Mouse (Mus musculus): Measurements from ENCODE around the gene Ube2l3. TPM values are rescaled to one million over a fixed set of nuclear protein-coding genes. Genes with fewer than 3 reads are reported as not detected.
"Not testable (repeated sequence)": the region's sequence is repeated elsewhere in the genome, so short reads cannot be mapped to it uniquely, and the experiment has no call there.

Gene Ube2l3
- polyA plus RNA-seq, 1 experiment from 2014 or later = 200 TPM

DNA sequence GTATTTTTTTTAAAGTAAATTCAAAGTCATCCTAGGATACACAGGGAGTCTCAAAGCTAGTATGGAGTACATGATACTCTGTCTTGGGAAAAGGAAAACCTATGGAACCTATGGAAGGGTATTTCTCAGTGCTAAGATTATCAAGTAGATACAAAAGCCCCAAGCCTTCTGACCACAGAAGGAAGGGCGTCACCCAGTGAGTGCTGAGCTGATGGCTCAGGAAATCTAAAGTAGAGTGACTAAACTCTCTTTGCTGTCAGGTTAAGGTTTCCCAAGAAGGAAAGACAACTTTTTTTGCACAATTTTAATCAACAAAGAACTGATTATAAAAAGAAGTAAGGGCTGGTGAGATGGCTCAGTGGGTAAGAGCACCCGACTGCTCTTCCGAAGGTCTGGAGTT is 22.7 kb downstream of the Ube2l3 start:
- H3K36me3 ChIP-seq (ENCODE audit: insufficient read depth, low read length) = no peaks in the 10 kb centered on the region; the same call in 1 of the 2 replicates
- no peaks in the 10 kb centered on the region; the same call in 1 of the 2 replicates for H3K4me1 ChIP-seq (ENCODE audit: insufficient read depth, low read depth, low read length)
- H3K4me2 ChIP-seq (replicated peaks; ENCODE audit: low read depth, low read length) = no peak overlapping the region
- DNase-seq (ENCODE audit: low spot score) (no peak), ATAC-seq (no peak)
- no peak overlapping the region for H3K4me3 ChIP-seq (ENCODE audit: low read depth, low read length)
- 89% methylated on average over 3 of the region's 3 CpGs for WGBS
- no peaks in the 10 kb centered on the region for H3K27me3 ChIP-seq (replicated peaks; ENCODE audit: insufficient read depth, low read length)
- H3K9me3 ChIP-seq (ENCODE audit: low read length) = no peaks in the 10 kb centered on the region
- H3K9ac ChIP-seq (replicated peaks; ENCODE audit: low read depth) = no peak overlapping the region
- no peak overlapping the region for H3K27ac ChIP-seq (ENCODE audit: low read length)
- TF ChIP-seq EP300 (IDR thresholded peaks at IDR 0.05) (no peak), CTCF (IDR thresholded peaks at IDR 0.05) (no peak)

GRCm38 (mm10) chr16:17177623-17178170 is 24.8 kb downstream of the Ube2l3 start:
- no peak for ATAC-seq
- H3K36me3 ChIP-seq (ENCODE audit: insufficient read depth, low read length) = peaks cover 9% of the 10 kb centered on the region; the same call in 1 of the 2 replicates

GRCm38 (mm10) chr16:17175765-17176164 is 26.7 kb downstream of the Ube2l3 start:
- no peaks in the 10 kb centered on the region for H3K9me3 ChIP-seq (ENCODE audit: low read length)
- DNase-seq (ENCODE audit: low spot score) (no peak), ATAC-seq (no peak)
- no peak overlapping the region for H3K4me2 ChIP-seq (replicated peaks; ENCODE audit: low read depth, low read length)
- 89% methylated on average over 2 of the region's 2 CpGs for WGBS
- no peak overlapping the region for H3K4me3 ChIP-seq (ENCODE audit: low read depth, low read length)
- TF ChIP-seq CTCF (IDR thresholded peaks at IDR 0.05) = no peak
- TF ChIP-seq EP300 (IDR thresholded peaks at IDR 0.05) = no peak
- no peaks in the 10 kb centered on the region for H3K4me1 ChIP-seq (ENCODE audit: insufficient read depth, low read depth, low read length)
- no peak overlapping the region for H3K27ac ChIP-seq (ENCODE audit: low read length)
- H3K27me3 ChIP-seq (replicated peaks; ENCODE audit: insufficient read depth, low read length) = no peaks in the 10 kb centered on the region
- peaks cover 16% of the 10 kb centered on the region for H3K36me3 ChIP-seq (ENCODE audit: insufficient read depth, low read length)
- H3K9ac ChIP-seq (replicated peaks; ENCODE audit: low read depth) = no peak overlapping the region

More at GRCm38 (mm10) chr16:17177623-17178170, 24.8 kb downstream of the Ube2l3 start:
- no peak for TF ChIP-seq EP300 (IDR thresholded peaks at IDR 0.05)
- no peak for TF ChIP-seq CTCF (IDR thresholded peaks at IDR 0.05)
- Histone ChIP-seq H3K27me3 (replicated peaks; ENCODE audit: insufficient read depth, low read length) (no peaks in the 10 kb centered on the region), H3K4me2 (replicated peaks; ENCODE audit: low read depth, low read length) (no peak overlapping the region), H3K4me1 (ENCODE audit: insufficient read depth, low read depth, low read length) (no peaks in the 10 kb centered on the region; the same call in 1 of the 2 replicates), H3K27ac (ENCODE audit: low read length) (no peak overlapping the region), H3K4me3 (ENCODE audit: low read depth, low read length) (no peak overlapping the region), H3K9ac (replicated peaks; ENCODE audit: low read depth) (no peak overlapping the region), H3K9me3 (ENCODE audit: low read length) (no peaks in the 10 kb centered on the region)
- WGBS = 92% methylated on average over 1 of the region's 1 CpGs
- no peak for DNase-seq (ENCODE audit: low spot score)

DNA sequence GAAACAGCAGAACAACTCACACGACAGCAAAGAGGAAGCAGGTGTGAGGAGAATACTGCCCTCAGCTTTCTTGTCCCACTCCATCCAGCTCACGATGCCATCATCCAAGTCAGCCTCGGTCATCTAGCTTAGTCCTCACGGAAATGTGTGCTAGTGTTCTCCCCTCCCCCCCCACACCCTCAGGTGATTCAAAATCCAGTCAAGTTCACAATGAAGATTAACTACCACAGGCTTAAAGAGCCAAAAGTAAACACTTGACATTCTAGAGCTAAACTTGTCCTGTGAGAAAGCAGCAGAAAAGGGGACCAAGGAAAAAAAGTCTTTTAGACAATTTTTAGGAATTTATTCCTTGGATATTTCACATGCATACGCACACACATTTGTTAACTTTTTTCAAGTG is 34.4 kb downstream of the Ube2l3 start:
- Histone ChIP-seq H3K4me1 (ENCODE audit: insufficient read depth, low read depth, low read length) (no peaks in the 10 kb centered on the region), H3K27me3 (replicated peaks; ENCODE audit: insufficient read depth, low read length) (no peaks in the 10 kb centered on the region), H3K4me3 (ENCODE audit: low read depth, low read length) (no peak overlapping the region), H3K4me2 (replicated peaks; ENCODE audit: low read depth, low read length) (no peak overlapping the region), H3K27ac (ENCODE audit: low read length) (no peak overlapping the region), H3K9ac (replicated peaks; ENCODE audit: low read depth) (no peak overlapping the region), H3K36me3 (ENCODE audit: insufficient read depth, low read length) (peaks cover 24% of the 10 kb centered on the region), H3K9me3 (ENCODE audit: low read length) (no peaks in the 10 kb centered on the region)
- WGBS = 49% methylated on average over 5 of the region's 5 CpGs
- peak; percentile 80 for DNase-seq (ENCODE audit: low spot score)
- peak; percentile 88 for ATAC-seq
- TF ChIP-seq CTCF (IDR thresholded peaks at IDR 0.05) = no peak
- peak; percentile 61 for TF ChIP-seq EP300 (IDR thresholded peaks at IDR 0.05)

GRCm38 (mm10) chr16:17167179-17167578 is 35.3 kb downstream of the Ube2l3 start:
- no peaks in the 10 kb centered on the region for H3K4me1 ChIP-seq (ENCODE audit: insufficient read depth, low read depth, low read length)
- no peak overlapping the region for H3K4me3 ChIP-seq (ENCODE audit: low read depth, low read length)
- H3K4me2 ChIP-seq (replicated peaks; ENCODE audit: low read depth, low read length) = no peak overlapping the region
- TF ChIP-seq CTCF (IDR thresholded peaks at IDR 0.05) (no peak), EP300 (IDR thresholded peaks at IDR 0.05) (no peak)
- no peak for ATAC-seq
- DNase-seq (ENCODE audit: low spot score) = no peak
- no peaks in the 10 kb centered on the region for H3K9me3 ChIP-seq (ENCODE audit: low read length)
- no peak overlapping the region for H3K27ac ChIP-seq (ENCODE audit: low read length)
- H3K36me3 ChIP-seq (ENCODE audit: insufficient read depth, low read length) = peaks cover 15% of the 10 kb centered on the region
- no peaks in the 10 kb centered on the region for H3K27me3 ChIP-seq (replicated peaks; ENCODE audit: insufficient read depth, low read length)
- H3K9ac ChIP-seq (replicated peaks; ENCODE audit: low read depth) = no peak overlapping the region

DNA sequence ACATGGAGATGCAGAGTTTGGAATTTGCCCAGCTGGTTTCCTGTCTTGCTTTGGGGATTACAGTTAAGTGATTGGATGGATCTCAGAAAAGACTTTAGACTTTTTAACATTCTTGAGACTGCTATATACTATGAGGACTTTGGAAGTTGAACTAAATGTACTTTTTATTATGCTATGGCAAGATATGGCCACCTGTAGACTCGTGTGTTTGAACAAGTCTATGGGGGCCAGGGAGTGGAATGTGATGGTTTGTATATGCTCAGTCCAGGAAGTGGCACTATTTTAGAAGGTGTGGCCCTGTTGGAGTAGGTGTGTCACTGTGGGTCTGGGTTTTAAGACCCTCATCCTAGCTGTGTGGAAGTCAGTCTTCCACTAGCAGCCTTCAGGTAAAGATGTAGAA is 37.0 kb downstream of the Ube2l3 start:
- H3K4me1 ChIP-seq (ENCODE audit: insufficient read depth, low read depth, low read length); ATAC-seq; DNase-seq (ENCODE audit: low spot score); H3K4me2 ChIP-seq (replicated peaks; ENCODE audit: low read depth, low read length); H3K27me3 ChIP-seq (replicated peaks; ENCODE audit: insufficient read depth, low read length); H3K4me3 ChIP-seq (ENCODE audit: low read depth, low read length); H3K9ac ChIP-seq (replicated peaks; ENCODE audit: low read depth); H3K27ac ChIP-seq (ENCODE audit: low read length); H3K9me3 ChIP-seq (ENCODE audit: low read length): not testable (repeated sequence)
- 67% methylated on average over 1 of the region's 1 CpGs for WGBS
- H3K36me3 ChIP-seq (ENCODE audit: insufficient read depth, low read length) = peaks cover 13% of the 10 kb centered on the region; the same call in 1 of the 2 replicates

DNA sequence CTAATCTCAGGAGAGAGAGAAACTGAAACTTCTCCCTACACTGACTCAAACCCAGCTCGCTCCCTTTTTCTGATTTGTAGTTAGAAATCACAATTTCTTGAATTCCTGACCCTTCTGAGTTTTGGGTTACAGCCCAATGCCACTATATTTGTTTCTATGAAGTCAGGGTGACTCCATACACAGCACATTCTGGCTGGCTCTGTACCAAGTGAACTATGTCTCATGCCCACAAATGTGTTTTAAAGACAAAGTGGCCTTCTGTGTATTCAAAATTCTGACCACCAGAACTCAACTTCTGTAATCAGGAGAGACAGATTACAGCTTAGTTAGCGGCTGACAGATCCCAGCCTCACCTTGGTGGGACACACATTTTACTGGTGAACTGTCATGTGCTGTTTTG is 48.1 kb downstream of the Ube2l3 start:
- peaks cover 18% of the 10 kb centered on the region for H3K36me3 ChIP-seq (ENCODE audit: insufficient read depth, low read length)
- WGBS = 98% methylated on average over 2 of the region's 2 CpGs
- H3K4me3 ChIP-seq (ENCODE audit: low read depth, low read length) = no peak overlapping the region
- H3K4me2 ChIP-seq (replicated peaks; ENCODE audit: low read depth, low read length) = no peak overlapping the region
- H3K9ac ChIP-seq (replicated peaks; ENCODE audit: low read depth) = no peak overlapping the region
- H3K4me1 ChIP-seq (ENCODE audit: insufficient read depth, low read depth, low read length) = no peaks in the 10 kb centered on the region
- DNase-seq (ENCODE audit: low spot score) (no peak), ATAC-seq (no peak)
- TF ChIP-seq EP300 (IDR thresholded peaks at IDR 0.05) = no peak
- no peak for TF ChIP-seq CTCF (IDR thresholded peaks at IDR 0.05)
- no peaks in the 10 kb centered on the region for H3K27me3 ChIP-seq (replicated peaks; ENCODE audit: insufficient read depth, low read length)
- no peaks in the 10 kb centered on the region for H3K9me3 ChIP-seq (ENCODE audit: low read length)
- H3K27ac ChIP-seq (ENCODE audit: low read length) = no peak overlapping the region
